Mouse (Mus musculus) gastrocnemius, adult 2 months (tissue): ENCODE measurements around the gene Olfr651. TPM values are rescaled to one million over a fixed set of nuclear protein-coding genes. Genes with fewer than 3 reads are reported as not detected.
"Not testable (repeated sequence)": the region's sequence is repeated elsewhere in the genome, so short reads cannot be mapped to it uniquely, and the experiment has no call there.

ENCODE experiments used
- DNase-seq: peaks from one replicate; pipeline ENCODE4 v3.0.0; 2022
- H3K27ac ChIP-seq: fragments of 200-600 bp; 2 replicates; pipeline ENCODE4 v1.8.1; 2022; ENCODE audit warnings: mild to moderate bottlenecking
- H3K4me3 ChIP-seq: fragments of 200-600 bp; 2 replicates; pipeline ENCODE4 v1.8.1; 2022; ENCODE audit warnings: mild to moderate bottlenecking, moderate library complexity
- CTCF ChIP-seq: fragments of 200-600 bp; IDR thresholded peaks from 2 replicates; pipeline ENCODE4 v1.8.1; 2022; ENCODE audit warnings: antibody characterized with exemption, mild to moderate bottlenecking, moderate library complexity
- intact Hi-C: fragments of 180-260 bp; cut with DNase I; formaldehyde crosslinking; loops from one replicate; pipeline ENCODE4 v1.15.1; 2025
- long read RNA-seq, 2 experiments: library from polyadenylated mRNA; stranded (forward); transcript quantifications; one replicate each; pipeline ENCODE4 v2.0.0; 2021
- total RNA-seq, 2 experiments: library from RNA; stranded (reverse); gene quantifications; 2 replicates each; pipeline ENCODE4 v1.2.3; 2021

Gene Olfr651
- not detected for total RNA-seq
- long read RNA-seq, experiment 1 = 0 reads
- long read RNA-seq, experiment 2 = 0 reads

DNA sequence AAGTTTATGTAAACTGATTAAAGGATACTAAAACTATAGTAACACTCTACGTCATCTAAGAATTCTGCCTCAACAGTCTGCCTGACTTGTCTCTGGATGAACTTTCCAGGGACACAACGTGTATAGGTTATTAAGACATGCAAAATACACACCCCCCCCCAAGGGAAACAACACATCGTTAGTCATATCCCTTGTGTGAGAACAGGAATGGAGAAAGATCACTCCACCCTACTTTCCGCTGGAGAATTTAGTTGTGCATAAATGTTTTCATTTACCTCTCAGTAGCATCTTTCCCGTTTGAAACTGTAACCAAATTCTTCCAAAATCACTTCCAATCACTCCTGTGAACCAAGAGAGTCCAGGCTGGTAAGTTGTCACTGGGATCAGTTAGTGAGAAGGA, at the start of gene Olfr651:
Olfr651 (plus strand) TSS at position 301 of the 400 bp plus-strand sequence.
- Histone ChIP-seq H3K4me3 (no peak within 1 kb of the TSS), H3K27ac (no peak within 1 kb of the TSS)
- no peak for DNase-seq
- intact Hi-C loops = no loop called here
- no peak for TF ChIP-seq CTCF

DNA sequence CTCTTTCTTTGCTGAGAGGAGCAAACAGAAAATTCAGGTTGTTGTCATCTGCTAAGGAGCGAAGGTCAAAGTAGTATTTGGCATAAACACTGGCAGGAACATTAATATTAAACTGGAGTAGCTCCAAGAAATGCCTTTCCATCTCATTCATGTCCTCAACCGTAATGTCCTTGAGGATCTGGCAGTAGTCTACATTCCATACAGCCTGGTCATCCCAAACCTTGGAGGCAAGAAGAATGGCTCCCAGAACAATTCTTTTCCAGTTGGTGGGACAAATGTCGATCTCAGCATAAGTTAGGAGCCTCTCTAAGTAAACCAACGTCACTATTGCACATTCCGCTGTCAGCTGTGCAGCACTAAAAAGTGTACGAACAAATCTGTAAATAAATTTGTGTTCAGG, 48.7 kb upstream of the Olfr651 start:
- DNase-seq, H3K4me3 ChIP-seq, intact Hi-C loops, H3K27ac ChIP-seq: not testable (repeated sequence)

GRCm38 (mm10) chr7:104501589-104502371, 48.2 kb upstream of the Olfr651 start:
- intact Hi-C loops = no loop called here
- no peak for TF ChIP-seq CTCF
- DNase-seq = peak; percentile 14
- Histone ChIP-seq H3K27ac (no peak overlapping the region), H3K4me3 (peak overlapping the region; percentile 47)

GRCm38 (mm10) chr7:104507421-104508065, 42.4 kb upstream of the Olfr651 start, which contains the start of gene Trim30d:
Gene Trim30d (minus strand): TSS chr7:104507849.
- TF ChIP-seq CTCF = peak; percentile 18; the same call in 1 of the 2 replicates
- Histone ChIP-seq H3K4me3 (peak within 1 kb of the TSS; percentile 43), H3K27ac (0 out of 2 replicates have a peak within 1 kb of the TSS, but pooled peaks have one; percentile 46)
- peak; percentile 21 for DNase-seq
- intact Hi-C loops = not testable (repeated sequence)

- TF ChIP-seq CTCF = no peak
- H3K27ac ChIP-seq = no peak overlapping the region
- intact Hi-C loops = no loop called here
- no peak overlapping the region for H3K4me3 ChIP-seq
- DNase-seq = no peak
Measured at GRCm38 (mm10) chr7:104552700-104553099, 2.8 kb downstream of the Olfr651 start.

- TF ChIP-seq CTCF = no peak
- no peak for DNase-seq
- no peak within 1 kb of the TSS for H3K4me3 ChIP-seq
- no peak within 1 kb of the TSS for H3K27ac ChIP-seq
- intact Hi-C loops = no loop called here
Measured at GRCm38 (mm10) chr7:104560601-104561000, 10.7 kb downstream of the Olfr651 start, which contains the start of gene Olfr652. Gene Olfr652 (plus strand): TSS chr7:104560901.

- intact Hi-C loops = no loop called here
- no peak for DNase-seq
- TF ChIP-seq CTCF = no peak
- H3K27ac ChIP-seq = no peak within 1 kb of the TSS
- no peak within 1 kb of the TSS for H3K4me3 ChIP-seq
Measured at GRCm38 (mm10) chr7:104577014-104577413, 27.1 kb downstream of the Olfr651 start, which contains the start of gene Olfr653. Gene Olfr653 (plus strand): TSS chr7:104577314.

DNA sequence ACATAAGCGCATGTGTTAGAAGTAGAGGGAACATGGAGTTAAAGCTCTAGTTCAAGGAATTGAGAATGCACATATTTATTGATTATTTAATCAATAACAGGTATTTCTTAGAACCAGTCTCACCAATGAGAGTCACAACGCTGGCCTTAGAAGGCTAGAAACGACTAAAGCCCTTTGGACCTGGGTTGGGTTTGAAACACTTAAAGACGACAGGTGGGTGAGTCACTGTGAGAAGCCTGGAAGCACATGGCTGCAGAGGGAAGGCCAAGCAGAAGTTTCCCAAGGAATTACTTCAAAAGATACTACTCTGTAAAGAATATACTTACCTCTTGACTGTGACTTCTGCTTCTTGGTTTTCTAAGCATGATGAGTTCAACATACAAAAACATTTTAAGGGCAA, 30.9 kb downstream of the Olfr651 start:
- Histone ChIP-seq H3K4me3 (no peak overlapping the region), H3K27ac (no peak overlapping the region)
- DNase-seq = no peak
- intact Hi-C loops = no loop called here
- TF ChIP-seq CTCF = no peak

GRCm38 (mm10) chr7:104581429-104581828, 31.5 kb downstream of the Olfr651 start:
- no peak for TF ChIP-seq CTCF
- Histone ChIP-seq H3K4me3 (no peak overlapping the region), H3K27ac (no peak overlapping the region)
- intact Hi-C loops = no loop called here
- no peak for DNase-seq

DNA sequence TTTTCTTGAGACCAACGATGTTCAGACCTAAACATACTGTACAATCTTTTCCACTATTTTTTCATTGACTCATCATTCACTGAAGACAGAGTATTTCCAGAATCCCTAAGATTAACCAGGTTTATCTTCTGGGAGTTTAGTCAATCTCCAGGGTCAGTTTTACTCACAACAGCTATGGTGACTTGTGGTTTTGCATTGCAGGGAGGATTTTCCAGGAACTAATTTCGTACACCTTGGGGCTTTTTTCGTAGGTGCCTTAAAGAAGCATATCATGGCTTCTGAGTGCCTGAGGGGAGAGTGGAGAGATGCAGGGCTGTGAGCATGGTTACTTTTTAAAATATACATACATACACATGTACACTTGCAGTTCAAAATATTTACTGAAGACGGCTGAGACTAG, 36.8 kb downstream of the Olfr651 start, which contains the start of gene Olfr654:
Olfr654 (plus strand) TSS at position 301 of the 400 bp plus-strand sequence.
- Histone ChIP-seq H3K27ac (no peak within 1 kb of the TSS), H3K4me3 (no peak within 1 kb of the TSS)
- DNase-seq = no peak
- no peak for TF ChIP-seq CTCF
- intact Hi-C loops = no loop called here

DNA sequence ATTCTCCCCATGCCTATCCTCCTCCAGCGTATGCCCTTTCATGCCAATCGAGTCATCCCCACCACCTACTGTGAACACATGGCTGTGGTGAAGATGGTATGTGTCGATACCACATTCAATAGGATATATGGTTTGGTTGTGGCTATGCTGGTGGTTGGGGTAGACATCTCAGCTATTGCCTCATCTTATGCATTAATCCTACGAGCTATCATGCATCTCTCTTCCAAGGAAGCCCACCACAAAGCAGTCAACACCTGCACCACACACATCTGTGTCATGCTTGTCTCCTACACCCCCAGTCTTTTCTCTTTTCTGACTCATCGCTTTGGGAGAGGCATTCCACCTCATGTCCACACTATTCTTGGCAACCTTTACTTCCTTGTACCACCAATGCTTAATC, 38.3 kb downstream of the Olfr651 start:
- intact Hi-C loops = no loop called here
- H3K27ac ChIP-seq = no peak overlapping the region
- TF ChIP-seq CTCF = no peak
- no peak for DNase-seq
- H3K4me3 ChIP-seq = no peak overlapping the region

GRCm38 (mm10) chr7:104601679-104602078, 51.7 kb downstream of the Olfr651 start, which contains the start of gene Olfr655:
Gene Olfr655 (minus strand): TSS chr7:104601779.
- Histone ChIP-seq H3K4me3 (no peak within 1 kb of the TSS), H3K27ac (no peak within 1 kb of the TSS)
- TF ChIP-seq CTCF = no peak
- no peak for DNase-seq
- intact Hi-C loops = no loop called here

GRCm38 (mm10) chr7:104603173-104603572, 53.2 kb downstream of the Olfr651 start:
- TF ChIP-seq CTCF = peak; percentile 61
- DNase-seq = peak; percentile 19
- H3K4me3 ChIP-seq = no peak overlapping the region
- no peak overlapping the region for H3K27ac ChIP-seq
- intact Hi-C loops = no loop called here

Other genes starting within 250 kb of the Olfr651 start
- 1 to 10 TPM; 2.2 to 3.4 TPM for gene Trim12a, start 234.7 kb upstream of the Olfr651 start, total RNA-seq
- not detected for gene Trim34b, start 220.7 kb upstream of the Olfr651 start, total RNA-seq
- gene Trim12c, start 196.8 kb upstream of the Olfr651 start, total RNA-seq = 1 to 10 TPM; 2.1 to 2.5 TPM
- not detected for gene Trim30b, start 180.2 kb upstream of the Olfr651 start, total RNA-seq
- gene Trim30c, start 149.3 kb upstream of the Olfr651 start, total RNA-seq = under 1 TPM in 1 of 2 experiments, not detected in 1; 0.25 TPM
- 1 to 10 TPM in 1 of 2 experiments, under 1 TPM in 1; 0.64 to 1.5 TPM for gene Trim30a, start 84.9 kb upstream of the Olfr651 start, total RNA-seq
- under 1 TPM; 0.33 to 0.56 TPM for gene Trim30d, start 42.3 kb upstream of the Olfr651 start, total RNA-seq
- gene Olfr652, start 10.8 kb downstream of the Olfr651 start, total RNA-seq = not detected
- gene Olfr653, start 27.2 kb downstream of the Olfr651 start, total RNA-seq = not detected
- not detected for gene Olfr654, start 36.9 kb downstream of the Olfr651 start, total RNA-seq
- not detected for gene Olfr655, start 51.6 kb downstream of the Olfr651 start, total RNA-seq
- not detected for gene Olfr656, start 63.8 kb downstream of the Olfr651 start, total RNA-seq
- gene Olfr657, start 74.7 kb downstream of the Olfr651 start, total RNA-seq = not detected
- not detected for gene Olfr658, start 97.2 kb downstream of the Olfr651 start, total RNA-seq
- not detected for gene Olfr659, start 116.6 kb downstream of the Olfr651 start, total RNA-seq
- not detected for gene Olfr661, start 136.4 kb downstream of the Olfr651 start, total RNA-seq
- gene Usp17le, start 227.3 kb downstream of the Olfr651 start, total RNA-seq = not detected